Mouse (Mus musculus) ES-E14 (cell line): ENCODE data around the gene Gm12394.

Source experiments
- CHD2 ChIP-seq: IDR thresholded peaks from 2 replicates; pipeline ENCODE4 v1.6.1; 2014; ENCODE audit warnings: mild to moderate bottlenecking, low read depth, low read length, inconsistent platforms
- HCFC1 ChIP-seq: IDR thresholded peaks from 2 replicates; pipeline ENCODE4 v1.6.1; 2012; ENCODE audit warnings: low read length, inconsistent platforms, borderline replicate concordance; ENCODE audit not compliant: insufficient read depth
- MAFK ChIP-seq: IDR thresholded peaks from 2 replicates; pipeline ENCODE4 v1.6.1; 2014; ENCODE audit warnings: mild to moderate bottlenecking, low read depth, low read length, inconsistent platforms; ENCODE audit not compliant: insufficient read depth

DNA sequence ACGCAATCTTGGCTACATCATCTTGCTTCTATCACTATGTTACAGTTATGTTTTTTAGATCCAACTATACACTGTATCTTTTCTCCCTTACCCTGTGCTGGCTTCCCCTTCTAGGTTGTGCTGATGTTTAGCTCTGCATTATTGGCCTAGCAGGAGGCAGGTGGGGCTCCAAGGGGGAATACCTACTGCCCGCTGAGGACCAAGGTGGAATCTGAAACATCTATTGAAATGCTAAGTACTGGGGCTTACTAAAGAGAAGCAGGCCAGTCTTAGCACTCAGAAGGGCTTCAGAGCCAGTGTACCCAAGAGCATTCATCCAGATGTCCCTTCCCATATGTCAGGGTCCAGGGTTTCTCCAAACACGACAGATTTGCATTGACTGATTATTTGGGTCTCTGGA lies 42.3 kb upstream of the Gm12394 start:
- no peak for TF ChIP-seq MAFK
- TF ChIP-seq HCFC1 = no peak
- TF ChIP-seq CHD2 = no peak
